Mouse (Mus musculus) embryonic facial prominence, embryonic 11.5 days (tissue): ENCODE measurements at regions not wholly inside any gene's neighbourhood (a gene's known extent, or its start where the extent isn't known, plus 50 kb on each side); places are given as distances from the start of the nearest gene placed in this dataset.
"Not testable (repeated sequence)": the region's sequence is repeated elsewhere in the genome, so short reads cannot be mapped to it uniquely, and the experiment has no call there.

Experiments used
- ATAC-seq: fragments of 200-750 bp; cut with Nextera tagmentation; replicated peaks from 2 replicates; pipeline ENCODE4 v1.8.0; 2017; ENCODE audit warnings: low read depth; ENCODE audit not compliant: insufficient number of reproducible peaks, low FRiP score, low TSS enrichment
- DNase-seq: peaks from one replicate; pipeline ENCODE4 v3.0.0-alpha.2; 2015; ENCODE audit warnings: low spot score
- H3K27ac ChIP-seq: fragments of 300-500 bp; sonication (generic); replicated peaks from 2 replicates; pipeline ENCODE4 v1.5.1; 2014; ENCODE audit warnings: mild to moderate bottlenecking, low read depth, low read length, control low read depth
- H3K27me3 ChIP-seq: fragments of 300-500 bp; sonication (generic); 2 replicates; pipeline ENCODE4 v1.6.1; 2014; ENCODE audit warnings: mild to moderate bottlenecking, low read length, moderate library complexity, mixed read lengths; ENCODE audit not compliant: control insufficient read depth, insufficient read depth
- H3K36me3 ChIP-seq: fragments of 300-500 bp; sonication (generic); replicated peaks from 2 replicates; pipeline ENCODE4 v1.6.1; 2014; ENCODE audit warnings: low read depth, mild to moderate bottlenecking, low read length, moderate library complexity, mixed read lengths; ENCODE audit not compliant: control insufficient read depth, insufficient read depth
- H3K4me1 ChIP-seq: fragments of 300-500 bp; sonication (generic); 2 replicates; pipeline ENCODE4 v1.6.1; 2014; ENCODE audit warnings: low read length, mixed read lengths; ENCODE audit not compliant: control insufficient read depth, insufficient read depth
- H3K4me2 ChIP-seq: fragments of 300-500 bp; sonication (generic); 2 replicates; pipeline ENCODE4 v1.6.1; 2014; ENCODE audit warnings: low read depth, mild to moderate bottlenecking, control low read depth, low read length, moderate library complexity
- H3K4me3 ChIP-seq: fragments of 300-500 bp; sonication (generic); 2 replicates; pipeline ENCODE4 v1.5.1; 2014; ENCODE audit warnings: low read depth, low read length, control low read depth
- H3K9ac ChIP-seq: fragments of 300-500 bp; sonication (generic); replicated peaks from 2 replicates; pipeline ENCODE4 v1.6.1; 2014; ENCODE audit warnings: mild to moderate bottlenecking, control low read depth, low read length
- H3K9me3 ChIP-seq: fragments of 300-500 bp; sonication (generic); replicated peaks from 2 replicates; pipeline ENCODE4 v1.6.1; 2016; ENCODE audit warnings: mild to moderate bottlenecking, low read length, inconsistent platforms, mixed read lengths; ENCODE audit not compliant: control insufficient read depth
- WGBS: fragments of 180-500 bp; shearing (Covaris S2); extraction: QIAGEN DNeasy Blood & Tissue Kit; methylation state at CpG from one replicate; pipeline ENCODE4 v1.1.7; 2014; 5-methylcytosine and 5-hydroxymethylcytosine counted together

GRCm38 (mm10) chr17:94866630-94867029, 116.8 kb upstream of the Mettl4 start:
- no peaks in the 10 kb centered on the region for H3K4me1 ChIP-seq
- H3K27ac ChIP-seq = no peak overlapping the region
- no peaks in the 10 kb centered on the region for H3K9me3 ChIP-seq
- H3K27me3 ChIP-seq = no peaks in the 10 kb centered on the region
- H3K36me3 ChIP-seq = no peaks in the 10 kb centered on the region
- 100% methylated on average over 1 of the region's 1 CpGs for WGBS
- ATAC-seq (no peak), DNase-seq (no peak)
- no peak overlapping the region for H3K4me3 ChIP-seq
- H3K9ac ChIP-seq = no peak overlapping the region
- H3K4me2 ChIP-seq = no peak overlapping the region

GRCm38 (mm10) chr17:94864531-94865318, 114.9 kb upstream of the Mettl4 start:
- not testable (repeated sequence) for H3K4me1 ChIP-seq, H3K36me3 ChIP-seq, H3K9me3 ChIP-seq, H3K27ac ChIP-seq, H3K27me3 ChIP-seq
- Histone ChIP-seq H3K4me2 (peak overlapping the region; percentile 47), H3K9ac (peak overlapping the region; percentile 69), H3K4me3 (peak overlapping the region; percentile 49)
- ATAC-seq (peak; percentile 99), DNase-seq (peak; percentile 79)
- WGBS = 18% methylated on average over 20 of the region's 21 CpGs

GRCm38 (mm10) chr17:94854698-94855097, 104.9 kb upstream of the Mettl4 start:
- WGBS = 90% methylated on average over 4 of the region's 4 CpGs
- not testable (repeated sequence) for H3K36me3 ChIP-seq, H3K4me2 ChIP-seq, H3K4me3 ChIP-seq, ATAC-seq, H3K9ac ChIP-seq, H3K9me3 ChIP-seq, H3K27ac ChIP-seq, DNase-seq, H3K4me1 ChIP-seq, H3K27me3 ChIP-seq

GRCm38 (mm10) chr17:94834446-94835117, 84.8 kb upstream of the Mettl4 start:
- peak; percentile 86 for DNase-seq
- WGBS = 1% methylated on average over 20 of the region's 20 CpGs
- Histone ChIP-seq H3K27ac (no peak overlapping the region; the same call in 1 of the 2 replicates), H3K9ac (peak overlapping the region; percentile 64), H3K9me3 (no peaks in the 10 kb centered on the region), H3K27me3 (no peaks in the 10 kb centered on the region), H3K4me2 (peak overlapping the region; percentile 56), H3K4me1 (no peaks in the 10 kb centered on the region), H3K4me3 (peak overlapping the region; percentile 48), H3K36me3 (no peaks in the 10 kb centered on the region)
- ATAC-seq = peak; percentile 94

GRCm38 (mm10) chr17:94834067-94834445, 84.2 kb upstream of the Mettl4 start:
- H3K9me3 ChIP-seq, H3K27me3 ChIP-seq, H3K4me1 ChIP-seq, H3K36me3 ChIP-seq, H3K27ac ChIP-seq: not testable (repeated sequence)
- peak overlapping the region; percentile 64 for H3K9ac ChIP-seq
- 7% methylated on average over 9 of the region's 9 CpGs for WGBS
- peak overlapping the region; percentile 56 for H3K4me2 ChIP-seq
- peak overlapping the region; percentile 48 for H3K4me3 ChIP-seq
- ATAC-seq = peak; percentile 53
- peak; percentile 2 for DNase-seq

GRCm38 (mm10) chr17:94826415-94826814, 76.6 kb upstream of the Mettl4 start:
- not testable (repeated sequence) for DNase-seq, H3K4me1 ChIP-seq, H3K36me3 ChIP-seq, H3K9me3 ChIP-seq, H3K9ac ChIP-seq, ATAC-seq, H3K27me3 ChIP-seq, H3K27ac ChIP-seq, H3K4me2 ChIP-seq, H3K4me3 ChIP-seq
- 89% methylated on average over 1 of the region's 1 CpGs for WGBS

- DNase-seq = no peak
- Histone ChIP-seq H3K4me1 (no peaks in the 10 kb centered on the region), H3K9me3 (no peaks in the 10 kb centered on the region; the same call in 1 of the 2 replicates), H3K4me3 (no peak overlapping the region), H3K4me2 (no peak overlapping the region), H3K36me3 (no peaks in the 10 kb centered on the region), H3K27me3 (no peaks in the 10 kb centered on the region), H3K27ac (no peak overlapping the region), H3K9ac (no peak overlapping the region)
- no peak for ATAC-seq
Observed at GRCm38 (mm10) chr17:94808758-94809157, 58.9 kb upstream of the Mettl4 start.
